Mouse (Mus musculus): Measurements from ENCODE around the gene March9.

March9 gene

GRCm38 (mm10) chr10:127041274-127041766, 18.7 kb downstream of the March9 start, which contains the start of the genes Mettl1 and Eef1akmt3:
Gene Mettl1, plus strand, starts transcription at chr10:127041414.
Gene Eef1akmt3, minus strand, starts transcription at chr10:127041513.
- DNase-seq (ENCODE audit: low read depth in 1 of 2, low spot score in 2 of 2): no peak

- no peak for DNase-seq (ENCODE audit: low read depth in 1 of 2, low spot score in 2 of 2)
These were observed 19.3 kb downstream of the March9 start for GRCm38 (mm10) chr10:127040569-127041214.

GRCm38 (mm10) chr10:127037641-127038040, 22.3 kb downstream of the March9 start:
- DNase-seq (ENCODE audit: low read depth in 1 of 2, low spot score in 2 of 2): no peak

- no peak for DNase-seq (ENCODE audit: low read depth in 1 of 2, low spot score in 2 of 2)
These were observed 23.7 kb downstream of the March9 start for GRCm38 (mm10) chr10:127036273-127036672.

- no peak for DNase-seq (ENCODE audit: low read depth in 1 of 2, low spot score in 2 of 2)
These were observed 26.7 kb downstream of the March9 start for GRCm38 (mm10) chr10:127033301-127033741.

- peak; percentile 67 to 81 for DNase-seq (ENCODE audit: low read depth in 1 of 2, low spot score in 2 of 2)
These were observed 29.4 kb downstream of the March9 start, which contains the start of gene Tsfm for GRCm38 (mm10) chr10:127030336-127031296. Gene Tsfm, minus strand, starts transcription at chr10:127030840.

- DNase-seq (ENCODE audit: low read depth in 1 of 2, low spot score in 2 of 2): no peak
These were observed 41.6 kb downstream of the March9 start for GRCm38 (mm10) chr10:127018422-127018821.

GRCm38 (mm10) chr10:127017071-127017470, 42.9 kb downstream of the March9 start:
- DNase-seq (ENCODE audit: low read depth in 1 of 2, low spot score in 2 of 2): no peak

GRCm38 (mm10) chr10:127016488-127016887, 43.5 kb downstream of the March9 start:
- peak in 1 of 2 experiments; percentile 14 for DNase-seq (ENCODE audit: low read depth in 1 of 2, low spot score in 2 of 2)

Data from monocyte, adult 2 months (primary cell).